Mouse (Mus musculus) megakaryocyte, embryonic 14.5 days (primary cell): ENCODE measurements around the gene Spata13. TPM values are rescaled to one million over a fixed set of nuclear protein-coding genes. Genes with fewer than 3 reads are reported as not detected.

Experiments used
- H3K27me3 ChIP-seq: replicated peaks from 2 replicates; pipeline ENCODE3; 2012; ENCODE audit warnings: inconsistent platforms
- H3K36me3 ChIP-seq: replicated peaks from 2 replicates; pipeline ENCODE3; 2012; ENCODE audit warnings: low read length, inconsistent platforms, mixed read lengths
- H3K4me1 ChIP-seq: 2 replicates; pipeline ENCODE4 v1.6.1; 2012; ENCODE audit warnings: inconsistent platforms
- H3K4me3 ChIP-seq: replicated peaks from 2 replicates; pipeline ENCODE3; 2012; ENCODE audit warnings: moderate library complexity, mild to moderate bottlenecking, inconsistent platforms
- H3K9me3 ChIP-seq: 2 replicates; pipeline ENCODE4 v1.6.1; 2012; ENCODE audit warnings: inconsistent platforms
- FLI1 ChIP-seq: IDR thresholded peaks from 2 replicates; pipeline ENCODE4 v1.6.1; 2012; ENCODE audit warnings: low read length, inconsistent platforms, mixed read lengths
- GATA1 ChIP-seq: IDR thresholded peaks from 3 replicates; pipeline ENCODE4 v1.6.1; 2012; ENCODE audit warnings: mixed read lengths, low read length, inconsistent platforms, borderline replicate concordance
- polyA plus RNA-seq: library from polyadenylated mRNA; stranded (reverse); fragments of >175 nt; gene quantifications from 2 replicates; pipeline ENCODE4 v1.2.3, GENCODE M21; 2012; ENCODE audit warnings: low replicate concordance; ENCODE audit not compliant: insufficient read depth

Gene Spata13
- polyA plus RNA-seq, result 1.1 and 1.3 TPM in 2 replicates

DNA sequence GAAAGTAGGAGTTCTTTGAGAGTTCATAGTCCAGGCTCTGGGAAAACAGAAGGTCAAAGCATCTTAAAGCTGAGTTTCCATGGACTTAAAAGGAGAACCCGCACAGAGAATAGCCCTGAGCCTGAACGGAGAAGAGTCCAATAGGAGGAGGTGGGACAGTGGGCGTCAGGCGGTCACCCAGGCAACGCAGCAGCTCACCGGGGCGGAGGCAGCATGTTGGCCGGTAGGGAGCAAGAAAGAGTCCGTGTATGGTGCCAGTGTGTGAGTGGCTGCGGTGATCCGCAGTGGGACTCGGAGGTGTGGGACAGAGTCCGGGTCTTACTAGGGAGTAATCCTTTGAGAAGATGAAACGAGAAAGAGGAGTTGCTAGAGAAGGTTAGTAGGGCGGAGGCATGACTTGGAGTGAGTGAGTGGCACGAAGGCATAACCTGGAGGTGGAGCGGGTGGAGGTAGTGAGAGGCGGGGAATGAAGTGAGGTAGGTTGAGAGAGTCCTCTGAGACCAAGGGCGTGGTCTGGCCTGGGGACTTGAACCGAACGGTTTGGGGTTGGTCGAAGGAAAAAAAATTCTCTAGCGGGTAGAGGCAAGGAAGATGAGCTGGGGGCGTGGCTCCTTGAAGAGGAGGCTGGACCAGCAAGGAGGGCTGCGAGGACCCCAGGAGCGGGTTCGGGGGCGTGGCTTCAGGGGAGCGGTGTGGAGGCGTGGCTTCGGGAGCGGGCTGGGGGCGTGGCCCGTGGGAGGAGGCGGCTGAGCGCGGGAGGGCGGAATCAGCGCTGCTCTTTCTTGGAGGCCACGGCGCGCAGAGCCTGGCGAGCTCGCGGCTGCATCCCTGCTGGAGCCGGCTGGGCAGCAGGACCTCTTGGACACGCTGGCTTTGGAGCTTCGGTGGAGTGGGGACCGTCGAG lies at the start of gene Spata13:
Spata13 (plus strand) TSS at position 41 of the 904 bp plus-strand sequence.
- Histone ChIP-seq H3K4me3 (peak within 1 kb of the TSS; percentile 91), H3K36me3 (no peaks in the 10 kb centered on the region), H3K4me1 (peaks cover 29% of the 10 kb centered on the region), H3K27me3 (peaks cover 85% of the 10 kb centered on the region), H3K9me3 (no peaks in the 10 kb centered on the region)
- TF ChIP-seq GATA1 (no peak), FLI1 (no peak)

GRCm38 (mm10) chr14:60586687-60587453 lies 46.9 kb upstream of the Spata13 start:
- Histone ChIP-seq H3K9me3 (no peaks in the 10 kb centered on the region), H3K27me3 (no peaks in the 10 kb centered on the region), H3K36me3 (no peaks in the 10 kb centered on the region), H3K4me1 (no peaks in the 10 kb centered on the region; the same call in 1 of the 2 replicates), H3K4me3 (no peak overlapping the region)
- TF ChIP-seq GATA1, result no peak
- TF ChIP-seq FLI1, result no peak

- Histone ChIP-seq H3K27me3 (no peaks in the 10 kb centered on the region), H3K36me3 (no peaks in the 10 kb centered on the region), H3K9me3 (no peaks in the 10 kb centered on the region), H3K4me3 (no peak overlapping the region), H3K4me1 (peaks cover 11% of the 10 kb centered on the region)
- TF ChIP-seq FLI1 (no peak), GATA1 (no peak)
Observed at GRCm38 (mm10) chr14:60589001-60589400, 44.8 kb upstream of the Spata13 start.

DNA sequence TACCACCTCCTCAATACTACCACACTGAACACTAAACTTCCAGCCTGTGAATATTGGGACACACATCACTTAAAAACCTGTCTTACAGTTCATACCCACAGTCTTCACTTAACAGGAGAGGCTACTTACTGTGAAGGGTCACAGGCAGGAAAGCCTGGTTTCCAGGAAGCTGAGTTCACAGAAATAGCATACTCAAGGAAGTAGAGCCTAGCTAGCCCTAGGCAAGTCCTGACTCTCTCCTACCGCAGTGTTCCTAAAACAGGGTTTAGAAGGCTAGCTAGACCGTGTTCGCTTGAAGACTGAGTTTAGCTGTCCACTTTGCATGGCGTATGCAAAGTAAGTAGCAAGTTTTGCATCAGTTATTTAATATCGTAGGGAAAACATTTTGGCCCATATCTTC lies 41.5 kb upstream of the Spata13 start:
- TF ChIP-seq GATA1 (no peak), FLI1 (no peak)
- H3K4me1 ChIP-seq, result peaks cover 11% of the 10 kb centered on the region
- H3K27me3 ChIP-seq, result no peaks in the 10 kb centered on the region
- H3K36me3 ChIP-seq, result no peaks in the 10 kb centered on the region
- H3K4me3 ChIP-seq, result peak overlapping the region; percentile 48
- no peaks in the 10 kb centered on the region for H3K9me3 ChIP-seq

- Histone ChIP-seq H3K27me3 (no peaks in the 10 kb centered on the region), H3K36me3 (no peaks in the 10 kb centered on the region), H3K4me3 (peak overlapping the region; percentile 62), H3K4me1 (peaks cover 11% of the 10 kb centered on the region), H3K9me3 (no peaks in the 10 kb centered on the region)
- no peak for TF ChIP-seq FLI1
- no peak for TF ChIP-seq GATA1
Observed at GRCm38 (mm10) chr14:60592822-60593221, 41.0 kb upstream of the Spata13 start.

DNA sequence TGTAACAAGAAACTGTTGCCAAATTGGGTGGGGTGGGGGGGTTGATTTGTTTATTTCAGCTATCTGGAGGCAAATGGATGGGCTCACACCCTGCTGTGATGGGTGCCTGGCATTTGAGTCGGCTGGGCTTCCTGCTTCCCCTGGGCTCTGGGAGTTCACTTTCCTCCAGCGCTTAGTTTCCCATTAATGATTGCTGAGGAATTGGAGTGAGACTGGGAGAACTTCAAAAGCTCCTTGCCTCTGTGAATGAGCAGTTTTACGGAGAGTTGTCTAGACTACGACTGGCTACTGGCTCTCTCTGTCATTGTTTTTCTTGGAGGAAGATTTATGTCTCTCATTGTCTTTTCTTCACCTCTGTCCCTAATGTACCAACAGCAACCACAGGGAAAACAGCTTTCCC lies 36.2 kb upstream of the Spata13 start:
- Histone ChIP-seq H3K9me3 (no peaks in the 10 kb centered on the region), H3K27me3 (no peaks in the 10 kb centered on the region), H3K36me3 (no peaks in the 10 kb centered on the region), H3K4me3 (no peak overlapping the region), H3K4me1 (peaks cover 6% of the 10 kb centered on the region)
- TF ChIP-seq GATA1 (no peak), FLI1 (no peak)

GRCm38 (mm10) chr14:60599044-60599443 lies 34.8 kb upstream of the Spata13 start:
- no peaks in the 10 kb centered on the region for H3K36me3 ChIP-seq
- H3K9me3 ChIP-seq, result no peaks in the 10 kb centered on the region
- H3K27me3 ChIP-seq, result peaks cover 2% of the 10 kb centered on the region
- TF ChIP-seq FLI1 (no peak), GATA1 (no peak)
- no peaks in the 10 kb centered on the region for H3K4me1 ChIP-seq
- no peak overlapping the region for H3K4me3 ChIP-seq

DNA sequence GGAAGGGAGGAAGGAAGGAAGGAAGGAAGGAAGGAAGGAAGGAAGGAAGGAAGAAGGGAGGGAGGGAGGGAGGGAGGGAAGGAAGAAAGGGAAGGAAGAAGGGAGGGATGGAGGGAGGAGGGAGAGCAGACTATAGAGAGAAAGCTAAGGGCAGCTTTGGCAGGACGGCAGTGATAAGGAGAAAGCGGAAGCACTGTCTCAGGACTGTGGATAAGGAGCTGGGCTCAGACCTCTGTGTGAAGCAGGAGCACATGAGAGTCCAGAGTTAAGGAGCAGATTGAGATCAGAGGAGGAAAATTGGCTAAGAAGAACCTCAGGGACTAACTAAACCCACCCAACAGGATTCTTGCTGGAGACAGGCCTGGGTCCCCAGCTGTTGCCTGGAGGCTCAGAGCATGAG lies 28.2 kb upstream of the Spata13 start:
- H3K27me3 ChIP-seq, result peaks cover 4% of the 10 kb centered on the region
- H3K4me1 ChIP-seq, result no peaks in the 10 kb centered on the region
- no peak overlapping the region for H3K4me3 ChIP-seq
- no peaks in the 10 kb centered on the region for H3K9me3 ChIP-seq
- H3K36me3 ChIP-seq, result no peaks in the 10 kb centered on the region
- TF ChIP-seq FLI1 (no peak), GATA1 (no peak)

DNA sequence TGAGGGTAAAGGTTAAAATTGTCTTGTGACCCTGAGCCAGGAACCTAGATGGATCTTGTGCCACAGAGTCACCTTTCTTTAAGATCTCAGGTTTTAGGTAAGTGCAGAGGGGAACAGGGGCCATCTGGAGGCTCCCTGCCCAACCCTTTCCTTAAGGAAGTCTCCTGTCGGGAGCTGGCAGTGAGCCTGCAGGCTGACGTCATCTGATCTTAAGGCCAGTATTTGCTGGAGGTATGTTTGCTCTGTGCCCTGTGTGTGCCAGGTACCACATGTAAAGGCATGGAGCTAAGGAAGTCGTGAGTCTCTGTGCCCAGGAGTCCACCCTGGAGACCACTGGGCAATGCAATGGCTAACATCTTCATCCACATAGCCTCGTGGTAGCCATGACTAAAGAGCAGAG lies 27.6 kb upstream of the Spata13 start:
- H3K27me3 ChIP-seq, result peaks cover 4% of the 10 kb centered on the region
- H3K4me3 ChIP-seq, result no peak overlapping the region
- no peaks in the 10 kb centered on the region for H3K4me1 ChIP-seq
- no peaks in the 10 kb centered on the region for H3K36me3 ChIP-seq
- TF ChIP-seq FLI1 (no peak), GATA1 (no peak)
- no peaks in the 10 kb centered on the region for H3K9me3 ChIP-seq

DNA sequence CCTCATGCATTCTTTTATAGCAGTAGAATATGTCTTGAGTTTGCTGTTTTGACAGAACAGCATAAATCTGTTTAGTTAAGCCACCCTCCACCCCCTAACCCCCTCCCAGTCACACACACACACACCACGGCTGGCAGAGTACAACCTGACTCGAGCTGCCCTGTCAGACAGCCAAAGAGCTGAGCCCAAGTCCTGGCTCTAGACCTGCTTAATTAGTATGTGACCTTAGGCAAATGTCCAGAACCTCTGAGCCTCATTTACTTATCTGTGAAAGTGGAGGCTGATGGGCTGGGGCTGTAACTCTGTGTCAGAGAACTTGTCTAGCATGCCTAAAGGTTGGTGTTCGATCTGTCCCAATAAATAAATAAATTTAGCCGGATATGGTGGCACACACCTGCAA lies 26.1 kb upstream of the Spata13 start:
- H3K4me1 ChIP-seq, result no peaks in the 10 kb centered on the region
- no peaks in the 10 kb centered on the region for H3K9me3 ChIP-seq
- peaks cover 4% of the 10 kb centered on the region for H3K27me3 ChIP-seq
- H3K36me3 ChIP-seq, result no peaks in the 10 kb centered on the region
- no peak overlapping the region for H3K4me3 ChIP-seq
- TF ChIP-seq GATA1 (no peak), FLI1 (no peak)
